Comparison of ENCODE assay signal across 23 mouse cellular contexts in the genomic region with DNA sequence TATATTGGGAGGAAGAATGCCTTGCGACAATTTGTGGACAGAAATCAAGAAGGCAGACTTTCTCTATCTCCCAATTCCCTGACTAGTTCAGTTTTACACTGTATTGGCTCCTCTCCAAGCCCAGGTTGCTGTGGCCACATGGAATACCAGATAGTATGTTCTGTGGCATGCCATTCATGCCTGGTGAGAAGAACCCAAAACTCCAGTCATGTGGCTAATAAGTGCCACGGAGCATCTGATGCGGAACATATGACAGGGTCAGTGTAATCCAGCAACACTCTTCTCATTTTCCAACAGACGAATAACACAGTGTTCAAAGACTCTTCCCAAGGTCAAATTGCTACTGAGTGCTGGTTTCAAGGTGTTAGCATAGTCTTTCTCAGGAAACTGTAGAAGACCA.
"Had no signal": no experiment of that assay in that cellular context is flagged by ENCODE, and none has a peak within 500 bp of the region (broad histone marks: within the 10 kb centered on the region; RNA-seq: fewer than 3 reads in every experiment).

No protein-coding gene starts in this region.

- H3K27me3 ChIP-seq: kidney, embryonic 15.5 days; limb, embryonic 12.5 days; limb, embryonic 15.5 days; midbrain, embryonic 12.5 days; midbrain, embryonic 15.5 days; neural tube, embryonic 12.5 days; neural tube, embryonic 15.5 days; stomach, embryonic 15.5 days had no signal

- H3K4me1 ChIP-seq: limb, embryonic 12.5 days; limb, embryonic 15.5 days; midbrain, embryonic 12.5 days; midbrain, embryonic 15.5 days; neural tube, embryonic 12.5 days; neural tube, embryonic 15.5 days; stomach, embryonic 15.5 days had no signal

- H3K4me3 ChIP-seq: kidney, embryonic 15.5 days; limb, embryonic 12.5 days; limb, embryonic 15.5 days; midbrain, embryonic 12.5 days; midbrain, embryonic 15.5 days; neural tube, embryonic 12.5 days; neural tube, embryonic 15.5 days; stomach, embryonic 15.5 days had no signal

- H3K9me3 ChIP-seq: kidney, embryonic 15.5 days; limb, embryonic 12.5 days; limb, embryonic 15.5 days; midbrain, embryonic 12.5 days; midbrain, embryonic 15.5 days; neural tube, embryonic 12.5 days; neural tube, embryonic 15.5 days; stomach, embryonic 15.5 days had no signal

- H3K4me2 ChIP-seq: kidney, embryonic 15.5 days; limb, embryonic 12.5 days; limb, embryonic 15.5 days; liver, embryonic 11.5 days; lung, embryonic 14.5 days; midbrain, embryonic 12.5 days; midbrain, embryonic 15.5 days; neural tube, embryonic 12.5 days; neural tube, embryonic 15.5 days; stomach, embryonic 15.5 days had no signal

- H3K27ac ChIP-seq: kidney, embryonic 15.5 days; limb, embryonic 12.5 days; limb, embryonic 15.5 days; liver, embryonic 14.5 days; macrophage; midbrain, embryonic 12.5 days; midbrain, embryonic 15.5 days; neural tube, embryonic 12.5 days; neural tube, embryonic 15.5 days; stomach, embryonic 15.5 days had no signal

- ATAC-seq: liver, postnatal 0 days; lung, postnatal 0 days; midbrain, embryonic 15.5 days had no signal

- H3K36me3 ChIP-seq: kidney, embryonic 15.5 days; limb, embryonic 12.5 days; limb, embryonic 15.5 days; midbrain, embryonic 12.5 days; midbrain, embryonic 15.5 days; neural tube, embryonic 12.5 days; neural tube, embryonic 15.5 days; stomach, embryonic 15.5 days had no signal

- H3K9ac ChIP-seq: kidney, embryonic 15.5 days; limb, embryonic 12.5 days; limb, embryonic 15.5 days; liver, embryonic 14.5 days; liver, postnatal 0 days; lung, embryonic 14.5 days; midbrain, embryonic 12.5 days; midbrain, embryonic 15.5 days; neural tube, embryonic 12.5 days; neural tube, embryonic 15.5 days; stomach, embryonic 15.5 days had no signal

- DNase-seq: kidney, postnatal 10 days; kidney, postnatal 36 days; layer of hippocampus, postnatal 36 days; left cerebral cortex, postnatal 4 days; liver, postnatal 0 days; lung, embryonic 14.5 days; right cerebral cortex, adult 18-20 months; right cerebral cortex, postnatal 14 days; right cerebral cortex, postnatal 4 days; spleen, adult 18-20 months; thymus, postnatal 25 days had no signal
